Mouse (Mus musculus): ENCODE measurements at regions not wholly inside any gene's neighbourhood (a gene's known extent, or its start where the extent isn't known, plus 50 kb on each side); places are given as distances from the start of the nearest gene placed in this dataset.
A peak's percentile ranks its signal among the peaks of the same experiment; 100 is the strongest.
"Not testable (repeated sequence)": the region's sequence is repeated elsewhere in the genome, so short reads cannot be mapped to it uniquely, and the experiment has no call there.

GRCm38 (mm10) chr8:17909316-17909715, 1068.7 kb downstream of the Defb40 start:
- Histone ChIP-seq H3K4me1 (ENCODE audit: control insufficient read depth in 1 of 2, insufficient read depth in 2 of 2, low read length in 2 of 2) (no peaks in the 10 kb centered on the region), H3K9ac (ENCODE audit: control insufficient read depth, low read depth, low read length, poor library complexity, severe bottlenecking) (no peak overlapping the region), H3K36me3 (ENCODE audit: control insufficient read depth in 1 of 2, insufficient read depth in 2 of 2, low read length in 2 of 2) (no peaks in the 10 kb centered on the region), H3K9me3 (replicated peaks; ENCODE audit: insufficient read depth, low read length) (no peaks in the 10 kb centered on the region), H3K27me3 (ENCODE audit: control insufficient read depth in 1 of 2, insufficient read depth in 2 of 2, low read length in 2 of 2) (no peaks in the 10 kb centered on the region), H3K4me3 (ENCODE audit: control insufficient read depth in 1 of 2, insufficient read depth in 1 of 2, low read depth in 2 of 2, low read length in 2 of 2) (no peak overlapping the region), H3K79me2 (ENCODE audit: control insufficient read depth, insufficient read depth, low read length, poor library complexity) (no peaks in the 10 kb centered on the region), H3K27ac (ENCODE audit: control insufficient read depth, low read depth, low read length) (no peak overlapping the region)
- peak; percentile 1 for DNase-seq (ENCODE audit: low read depth, low spot score)
- TF ChIP-seq MEF2A (IDR thresholded peaks at IDR 0.05; ENCODE audit: extremely low read depth, insufficient replicate concordance, low read depth, low read length, poor library complexity, severe bottlenecking): no peak
- no peak for TF ChIP-seq SIN3A (IDR thresholded peaks at IDR 0.05; ENCODE audit: low read length)
- TF ChIP-seq UBTF (IDR thresholded peaks at IDR 0.05; ENCODE audit: borderline replicate concordance, insufficient read depth, low read depth, low read length): no peak
- TF ChIP-seq ZMIZ1 (IDR thresholded peaks at IDR 0.05; ENCODE audit: low read depth, low read length): no peak
- TF ChIP-seq GATA1 (IDR thresholded peaks at IDR 0.05; ENCODE audit: low read depth, low read length): no peak
- no peak for TF ChIP-seq E2F4 (IDR thresholded peaks at IDR 0.05; ENCODE audit: borderline replicate concordance, low read depth, low read length)
- TF ChIP-seq BHLHE40 (IDR thresholded peaks at IDR 0.05; ENCODE audit: borderline replicate concordance, low read depth, low read length): no peak
- TF ChIP-seq ZC3H11A (IDR thresholded peaks at IDR 0.05; ENCODE audit: low read depth, low read length): no peak
- TF ChIP-seq TBP (IDR thresholded peaks at IDR 0.05; ENCODE audit: low read depth, low read length): no peak
- no peak for TF ChIP-seq NRF1 (IDR thresholded peaks at IDR 0.05; ENCODE audit: insufficient read depth, low read depth, low read length, poor library complexity, severe bottlenecking)
- TF ChIP-seq SMC3 (IDR thresholded peaks at IDR 0.05; ENCODE audit: low read depth, low read length): no peak
- TF ChIP-seq HCFC1 (IDR thresholded peaks at IDR 0.05; ENCODE audit: low read depth, low read length): no peak
- TF ChIP-seq POLR2A (IDR thresholded peaks at IDR 0.05; ENCODE audit: control insufficient read depth in 1 of 2, insufficient read depth in 1 of 2, low read depth in 1 of 2, low read length in 2 of 2, poor library complexity in 1 of 2): no peak
- no peak for TF ChIP-seq ELF1 (IDR thresholded peaks at IDR 0.05; ENCODE audit: low read depth, low read length)
- TF ChIP-seq USF1 (IDR thresholded peaks at IDR 0.05; ENCODE audit: low read depth, low read length): no peak
- TF ChIP-seq POLR2AphosphoS5 (IDR thresholded peaks at IDR 0.05; ENCODE audit: borderline replicate concordance, low read depth, low read length): no peak
- TF ChIP-seq EP300 (IDR thresholded peaks at IDR 0.05; ENCODE audit: low read depth in 1 of 2, low read length in 2 of 2): no peak
- TF ChIP-seq NELFE (IDR thresholded peaks at IDR 0.05; ENCODE audit: low read depth, low read length): no peak

- H3K27me3 ChIP-seq (ENCODE audit: control insufficient read depth in 1 of 2, insufficient read depth in 2 of 2, low read length in 2 of 2); H3K27ac ChIP-seq (ENCODE audit: control insufficient read depth, low read depth, low read length); H3K9ac ChIP-seq (ENCODE audit: control insufficient read depth, low read depth, low read length, poor library complexity, severe bottlenecking); H3K4me3 ChIP-seq (ENCODE audit: control insufficient read depth in 1 of 2, insufficient read depth in 1 of 2, low read depth in 2 of 2, low read length in 2 of 2); DNase-seq (ENCODE audit: low read depth, low spot score); H3K79me2 ChIP-seq (ENCODE audit: control insufficient read depth, insufficient read depth, low read length, poor library complexity); H3K36me3 ChIP-seq (ENCODE audit: control insufficient read depth in 1 of 2, insufficient read depth in 2 of 2, low read length in 2 of 2); H3K4me1 ChIP-seq (ENCODE audit: control insufficient read depth in 1 of 2, insufficient read depth in 2 of 2, low read length in 2 of 2); H3K9me3 ChIP-seq (replicated peaks; ENCODE audit: insufficient read depth, low read length): not testable (repeated sequence)
These were observed 1089.5 kb downstream of the Defb40 start for GRCm38 (mm10) chr8:17888598-17888997.
